Mouse (Mus musculus) liver, embryonic 13.5 days (tissue): Measurements from ENCODE around the gene Grik4. TPM values are rescaled to one million over a fixed set of nuclear protein-coding genes. Genes with fewer than 3 reads are reported as not detected.
A peak's percentile ranks its signal among the peaks of the same experiment; 100 is the strongest.
"Not testable (repeated sequence)": the region's sequence is repeated elsewhere in the genome, so short reads cannot be mapped to it uniquely, and the experiment has no call there.

ENCODE experiments used
- ATAC-seq: fragments of 200-750 bp; cut with Nextera tagmentation; 2 replicates; pipeline ENCODE4 v1.8.0; 2017; ENCODE audit warnings: low read depth, mild to moderate bottlenecking, moderate number of reproducible peaks, moderate library complexity
- DNase-seq: peaks from one replicate; pipeline ENCODE4 v3.0.0; 2022
- H3K27ac ChIP-seq: fragments of 300-500 bp; sonication (generic); 2 replicates; pipeline ENCODE4 v1.5.1; 2015; ENCODE audit warnings: moderate library complexity, mild to moderate bottlenecking, inconsistent platforms
- H3K27me3 ChIP-seq: fragments of 300-500 bp; sonication (generic); 2 replicates; pipeline ENCODE4 v1.6.1; 2015; ENCODE audit warnings: mild to moderate bottlenecking, inconsistent platforms
- H3K36me3 ChIP-seq: fragments of 300-500 bp; sonication (generic); 2 replicates; pipeline ENCODE4 v1.6.1; 2015; ENCODE audit warnings: mild to moderate bottlenecking, inconsistent platforms
- H3K4me1 ChIP-seq: fragments of 300-500 bp; sonication (generic); replicated peaks from 2 replicates; pipeline ENCODE4 v1.6.1; 2015; ENCODE audit warnings: inconsistent platforms
- H3K4me2 ChIP-seq: fragments of 300-500 bp; sonication (generic); 2 replicates; pipeline ENCODE4 v1.6.1; 2015; ENCODE audit warnings: inconsistent platforms, mild to moderate bottlenecking, moderate library complexity
- H3K4me3 ChIP-seq: fragments of 300-500 bp; sonication (generic); replicated peaks from 2 replicates; pipeline ENCODE4 v1.5.1; 2015; ENCODE audit warnings: mild to moderate bottlenecking, inconsistent platforms
- H3K9ac ChIP-seq: fragments of 300-500 bp; sonication (generic); 2 replicates; pipeline ENCODE4 v1.6.1; 2015; ENCODE audit warnings: mild to moderate bottlenecking, inconsistent platforms
- H3K9me3 ChIP-seq: fragments of 300-500 bp; sonication (generic); replicated peaks from 2 replicates; pipeline ENCODE4 v1.6.1; 2016; ENCODE audit warnings: inconsistent platforms
- whole genome bisulfite sequencing: fragments of 180-500 bp; shearing (Covaris S2); methylation state at CpG from one replicate; pipeline ENCODE4 v1.1.7; 2015; ENCODE audit not compliant: insufficient replicate concordance; 5-methylcytosine and 5-hydroxymethylcytosine counted together
- polyA plus RNA-seq: library from polyadenylated mRNA; unstranded; fragments of >200 nt; fragmentation: Nextera tagmentation; extraction: Ambion mirVana; gene quantifications from 2 replicates; pipeline ENCODE4 v1.2.1, GENCODE M21; 2015

Grik4 gene
- polyA plus RNA-seq, 1 experiment from 2014 or later = 1.1 TPM

DNA sequence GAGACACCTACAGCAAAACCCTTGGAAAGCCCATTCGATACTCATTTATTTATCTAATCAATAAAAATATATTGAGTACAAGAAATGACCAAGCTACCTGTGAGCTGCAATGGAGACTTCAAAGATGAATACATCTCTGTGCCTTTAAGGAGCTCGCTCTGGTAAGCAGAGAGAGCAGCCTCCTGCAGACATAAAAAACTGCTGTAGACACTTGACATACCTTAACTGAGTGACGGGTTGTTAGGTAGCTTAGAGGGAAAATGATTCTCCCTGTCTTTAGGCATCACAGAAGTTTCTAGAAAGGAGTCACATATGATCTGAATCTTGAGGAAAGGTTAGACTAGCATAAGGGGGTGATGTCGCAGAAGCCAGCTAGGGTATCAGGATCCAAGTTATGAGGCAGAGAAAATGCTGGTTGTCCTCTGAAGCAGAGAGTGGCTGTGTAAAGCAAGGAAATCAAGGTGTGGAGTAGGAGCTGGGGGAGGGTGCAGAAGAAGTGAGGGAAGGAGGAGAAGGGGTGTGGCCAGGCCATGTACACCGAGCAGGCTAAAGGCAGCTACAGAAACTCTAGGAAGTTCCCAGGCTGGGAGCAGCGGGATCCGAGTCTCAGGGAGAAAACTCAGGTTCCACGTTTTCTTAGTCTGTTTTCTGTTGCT, 160.9 kb downstream of the Grik4 start:
- no peak for ATAC-seq
- H3K9me3 ChIP-seq = no peaks in the 10 kb centered on the region
- no peak for DNase-seq
- 44% methylated on average over 8 of the region's 8 CpGs for WGBS
- H3K27ac ChIP-seq = no peak overlapping the region
- no peak overlapping the region for H3K9ac ChIP-seq
- H3K4me2 ChIP-seq = no peak overlapping the region
- no peaks in the 10 kb centered on the region for H3K27me3 ChIP-seq
- no peaks in the 10 kb centered on the region; the same call in 1 of the 2 replicates for H3K4me1 ChIP-seq
- H3K36me3 ChIP-seq = no peaks in the 10 kb centered on the region
- H3K4me3 ChIP-seq = no peak overlapping the region

DNA sequence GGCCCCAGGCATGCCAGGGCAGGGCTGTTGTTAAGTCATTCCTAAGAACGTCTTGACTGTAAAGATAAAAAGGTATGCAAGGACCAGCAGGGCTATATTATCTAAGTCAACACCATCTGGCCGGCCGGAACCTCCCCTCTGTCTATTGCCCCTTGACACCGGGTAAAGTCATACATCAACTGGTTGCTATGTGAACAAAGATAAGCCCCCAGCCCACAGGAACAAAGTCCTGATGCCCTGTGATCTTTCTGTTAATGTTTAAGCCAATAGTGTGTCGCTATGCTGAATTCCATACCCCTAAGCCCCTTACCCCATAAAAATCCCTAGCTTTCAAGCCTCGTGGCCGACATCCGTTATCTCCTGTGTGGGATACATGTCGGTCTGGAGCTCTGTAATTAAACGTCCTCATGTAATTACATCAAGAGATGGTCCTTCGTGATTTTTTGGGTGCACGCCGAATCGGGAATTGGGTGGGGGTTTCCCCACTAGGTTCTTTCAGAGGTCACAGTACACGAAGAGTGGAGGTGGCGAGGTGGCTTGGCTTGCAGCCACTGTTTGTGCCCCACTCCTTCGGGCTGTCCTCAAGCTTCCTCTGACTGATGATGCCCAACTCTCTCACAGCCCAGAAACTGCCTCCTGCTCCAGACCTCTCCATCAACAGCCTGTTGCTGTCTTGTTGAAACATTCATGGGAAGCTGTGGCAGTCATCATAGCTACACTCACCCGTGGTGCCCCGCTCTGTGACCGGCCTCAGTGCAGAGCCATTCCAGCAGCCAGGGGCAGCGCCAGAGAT, 165.6 kb downstream of the Grik4 start:
- H3K9me3 ChIP-seq, H3K4me2 ChIP-seq, H3K9ac ChIP-seq, H3K36me3 ChIP-seq, H3K4me3 ChIP-seq, DNase-seq, H3K27me3 ChIP-seq: not testable (repeated sequence)
- H3K27ac ChIP-seq = peak overlapping the region; percentile 44; the same call in 1 of the 2 replicates
- WGBS = 27% methylated on average over 21 of the region's 21 CpGs
- peak; percentile 69; the same call in 1 of the 2 replicates for ATAC-seq
- H3K4me1 ChIP-seq = peaks cover 11% of the 10 kb centered on the region

DNA sequence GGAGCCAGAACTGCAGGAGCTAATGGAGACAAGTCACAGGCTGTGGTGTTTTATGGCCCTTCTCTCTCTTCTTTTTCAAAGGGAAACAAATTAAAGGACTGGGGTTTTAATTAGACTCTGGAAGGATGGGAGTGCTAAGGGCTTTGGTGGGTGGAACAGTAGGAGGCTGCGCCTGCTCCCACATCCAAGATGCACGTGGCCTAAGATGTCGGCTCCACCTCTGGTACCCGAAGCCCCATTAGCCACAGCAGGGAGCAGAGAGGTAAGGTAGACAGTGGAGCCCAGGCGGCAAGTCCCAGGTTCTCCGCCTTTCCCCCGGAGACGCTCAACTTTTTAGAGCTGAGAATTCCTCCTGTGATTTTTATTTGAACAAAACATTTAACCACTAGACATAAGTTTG, 166.4 kb downstream of the Grik4 start:
- H3K4me3 ChIP-seq = no peak overlapping the region
- no peak overlapping the region for H3K4me2 ChIP-seq
- no peak overlapping the region for H3K9ac ChIP-seq
- no peaks in the 10 kb centered on the region for H3K9me3 ChIP-seq
- no peak for DNase-seq
- peak overlapping the region; percentile 45 for H3K27ac ChIP-seq
- no peak for ATAC-seq
- 0 out of 2 replicates have a peak, but pooled peaks cover 5% of the 10 kb centered on the region for H3K27me3 ChIP-seq
- 49% methylated on average over 8 of the region's 8 CpGs for WGBS
- peaks cover 11% of the 10 kb centered on the region for H3K4me1 ChIP-seq
- no peaks in the 10 kb centered on the region for H3K36me3 ChIP-seq

DNA sequence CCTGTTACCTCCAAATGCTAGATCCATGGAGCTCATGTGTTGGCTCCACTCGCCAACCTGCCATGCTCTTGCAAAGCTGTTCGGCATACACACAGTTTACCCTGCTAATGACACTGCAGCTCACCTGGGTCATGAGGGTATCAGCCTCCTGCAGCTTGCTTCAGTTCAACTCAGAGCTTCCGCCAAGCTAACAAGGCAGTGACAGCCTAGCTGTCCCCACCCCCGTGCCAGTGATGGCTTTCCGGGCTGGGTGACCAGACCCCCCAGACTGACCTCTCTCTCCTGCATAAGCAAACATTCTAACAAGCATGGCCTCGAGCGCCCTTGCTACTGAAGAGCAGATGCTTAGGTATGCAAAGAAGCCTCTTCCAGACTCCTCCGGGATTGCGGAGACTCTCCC, 167.5 kb downstream of the Grik4 start:
- H3K9me3 ChIP-seq = no peaks in the 10 kb centered on the region
- H3K4me1 ChIP-seq = peaks cover 11% of the 10 kb centered on the region
- no peak overlapping the region for H3K9ac ChIP-seq
- no peak for DNase-seq
- H3K4me2 ChIP-seq = peak overlapping the region; percentile 34
- H3K27me3 ChIP-seq = 0 out of 2 replicates have a peak, but pooled peaks cover 5% of the 10 kb centered on the region
- peak overlapping the region; percentile 61 for H3K27ac ChIP-seq
- 45% methylated on average over 9 of the region's 9 CpGs for WGBS
- ATAC-seq = peak; percentile 52; the same call in 1 of the 2 replicates
- no peaks in the 10 kb centered on the region for H3K36me3 ChIP-seq
- no peak overlapping the region for H3K4me3 ChIP-seq

DNA sequence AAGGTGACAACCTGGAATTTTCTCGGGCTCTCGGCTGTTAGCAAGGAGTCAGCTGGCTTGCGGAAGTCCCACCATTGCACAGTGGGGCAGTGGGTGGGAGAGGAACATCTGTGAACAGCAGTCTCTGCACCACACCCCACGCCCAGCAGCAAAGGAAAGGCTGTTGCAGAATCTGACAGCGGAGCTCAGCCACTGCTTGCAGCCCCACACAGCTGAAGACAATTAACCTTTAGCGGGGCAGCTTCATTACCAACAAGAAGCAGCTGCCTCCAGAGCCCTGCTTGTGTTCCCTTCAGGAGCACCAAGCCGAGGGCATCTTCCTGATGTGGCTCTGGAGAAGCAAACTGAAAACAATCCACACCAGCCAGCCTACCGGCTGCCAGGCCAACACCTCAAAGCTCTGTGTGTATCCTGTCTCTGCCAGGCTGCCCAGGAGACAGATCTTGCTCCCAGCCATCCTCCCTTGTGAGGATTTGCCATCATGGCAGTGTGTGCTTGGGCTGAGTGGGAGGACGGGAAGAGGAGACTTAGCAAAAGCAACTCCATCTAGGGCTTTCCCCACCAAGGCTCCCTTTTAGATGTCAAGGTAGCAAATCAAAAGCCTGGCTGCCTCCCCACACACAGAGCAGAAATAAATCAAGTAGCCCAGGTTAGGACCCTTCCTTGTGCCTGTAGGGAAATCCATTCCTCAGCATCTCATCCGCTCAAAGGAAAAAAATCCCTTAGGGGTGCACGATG, 179.3 kb downstream of the Grik4 start:
- Histone ChIP-seq H3K27me3 (no peaks in the 10 kb centered on the region), H3K4me3 (no peak overlapping the region), H3K9me3 (no peaks in the 10 kb centered on the region), H3K9ac (no peak overlapping the region), H3K4me1 (peaks cover 4% of the 10 kb centered on the region; the same call in 1 of the 2 replicates), H3K4me2 (no peak overlapping the region), H3K27ac (no peak overlapping the region), H3K36me3 (no peaks in the 10 kb centered on the region)
- ATAC-seq = no peak
- 51% methylated on average over 11 of the region's 11 CpGs for WGBS
- DNase-seq = no peak

DNA sequence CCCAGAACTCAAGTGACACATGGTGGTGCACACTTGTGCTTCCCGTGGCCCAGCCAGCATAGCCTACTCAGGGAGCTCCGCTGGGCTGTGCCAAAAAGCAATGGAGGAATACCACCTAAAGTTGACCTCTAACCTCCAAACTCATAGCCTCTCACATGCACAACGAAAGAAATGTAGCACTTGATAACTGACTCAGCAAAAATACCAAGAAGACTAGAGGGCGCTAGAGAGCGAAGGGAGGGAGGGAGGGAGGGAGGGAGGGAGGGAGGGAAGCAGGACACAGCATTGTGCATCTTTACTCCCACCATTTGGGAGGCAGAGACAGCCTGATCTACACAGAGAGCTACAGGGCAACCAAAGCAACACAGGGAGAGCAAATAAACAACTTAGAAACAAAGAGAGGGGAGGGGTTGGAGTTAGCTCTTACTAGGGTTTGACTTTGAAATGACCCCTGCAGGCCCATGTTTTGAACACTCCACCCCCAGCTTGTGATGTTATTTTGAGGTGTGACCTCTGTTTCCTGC, 185.5 kb downstream of the Grik4 start:
- 31% methylated on average over 5 of the region's 5 CpGs for WGBS
- Histone ChIP-seq H3K27ac (no peak overlapping the region), H3K4me3 (no peak overlapping the region), H3K9ac (no peak overlapping the region), H3K36me3 (no peaks in the 10 kb centered on the region), H3K9me3 (no peaks in the 10 kb centered on the region), H3K4me1 (peaks cover 5% of the 10 kb centered on the region; the same call in 1 of the 2 replicates), H3K27me3 (no peaks in the 10 kb centered on the region), H3K4me2 (no peak overlapping the region)
- ATAC-seq (0 out of 2 replicates have a peak, but pooled peaks have one; percentile 10), DNase-seq (no peak)

DNA sequence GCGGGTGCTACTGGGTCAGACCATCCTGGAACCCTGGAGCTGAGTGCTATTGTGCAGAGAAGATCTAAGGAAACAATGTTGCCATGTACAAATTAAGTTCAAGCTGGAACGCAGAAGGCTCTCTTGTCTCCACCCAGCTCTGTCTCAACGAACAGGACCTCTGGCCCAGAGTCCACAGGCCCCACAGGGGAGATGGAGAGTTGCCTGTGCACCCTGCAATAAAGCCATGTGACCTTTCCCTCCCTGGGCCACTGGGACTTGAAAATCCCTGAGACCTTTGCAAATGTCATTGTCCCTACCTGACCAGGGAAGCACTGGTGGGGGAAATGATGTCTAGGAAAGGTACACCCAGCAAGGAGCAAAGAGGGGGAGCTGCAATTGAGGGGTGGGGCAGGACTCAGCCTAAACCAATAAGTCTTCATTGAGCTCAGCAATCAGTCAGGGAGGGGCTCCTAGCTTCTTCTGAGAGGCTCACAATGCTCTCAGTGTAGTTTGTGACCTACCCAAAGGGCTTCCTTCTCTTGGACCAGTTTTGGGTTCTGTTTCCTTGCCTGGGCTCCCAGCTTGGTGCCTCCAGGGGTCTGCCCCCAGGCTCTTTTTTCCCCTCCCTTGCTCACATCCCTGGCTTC, 187.2 kb downstream of the Grik4 start:
- H3K36me3 ChIP-seq = no peaks in the 10 kb centered on the region
- no peaks in the 10 kb centered on the region for H3K9me3 ChIP-seq
- ATAC-seq = peak; percentile 31; the same call in 1 of the 2 replicates
- 55% methylated on average over 3 of the region's 3 CpGs for WGBS
- no peak overlapping the region for H3K27ac ChIP-seq
- H3K4me2 ChIP-seq = no peak overlapping the region
- H3K4me1 ChIP-seq = peaks cover 5% of the 10 kb centered on the region; the same call in 1 of the 2 replicates
- H3K27me3 ChIP-seq = no peaks in the 10 kb centered on the region
- no peak for DNase-seq
- H3K9ac ChIP-seq = no peak overlapping the region
- no peak overlapping the region for H3K4me3 ChIP-seq

DNA sequence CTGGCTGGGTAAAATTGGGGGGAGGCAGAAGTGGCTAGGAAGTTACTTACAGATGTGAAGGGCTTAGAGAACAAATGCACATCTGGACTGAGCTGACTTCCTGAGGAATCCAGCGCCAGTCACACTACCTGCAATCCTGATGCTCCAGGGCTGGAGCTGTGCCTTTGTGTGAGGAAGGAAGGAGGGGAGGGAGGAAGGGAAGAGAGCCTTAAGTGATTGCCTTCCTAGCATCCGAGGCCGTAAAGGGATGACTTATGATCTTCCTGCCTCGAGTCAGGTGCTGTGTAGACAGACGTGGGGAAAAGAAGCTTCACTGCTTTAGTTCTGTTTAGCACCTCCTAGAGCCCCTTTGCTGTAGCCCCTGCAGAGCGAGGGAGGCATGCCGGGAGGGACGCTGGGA, 189.6 kb downstream of the Grik4 start:
- 30% methylated on average over 8 of the region's 8 CpGs for WGBS

DNA sequence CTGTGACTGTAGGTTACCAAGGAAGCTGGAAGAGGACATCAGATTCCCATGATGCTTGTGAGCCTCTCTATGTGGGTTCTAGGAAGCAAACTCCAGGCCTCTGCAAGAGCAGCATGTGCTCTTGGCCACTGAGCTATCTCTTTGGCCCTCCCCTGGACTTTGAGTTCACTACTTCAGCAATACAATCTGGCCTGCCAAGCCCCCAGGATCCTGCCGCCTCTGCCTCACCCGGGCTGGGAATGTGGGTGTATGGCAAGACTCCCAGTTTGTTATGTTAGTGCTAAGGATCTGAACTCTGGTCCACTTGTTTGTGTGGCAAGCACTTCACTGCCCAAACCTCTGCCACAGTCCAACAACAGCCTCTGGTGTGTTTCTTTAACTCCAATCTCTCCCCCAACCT, 193.1 kb downstream of the Grik4 start:
- Histone ChIP-seq H3K4me3 (no peak overlapping the region), H3K9me3 (no peaks in the 10 kb centered on the region), H3K4me1 (peaks cover 4% of the 10 kb centered on the region; the same call in 1 of the 2 replicates), H3K4me2 (no peak overlapping the region), H3K36me3 (no peaks in the 10 kb centered on the region), H3K9ac (no peak overlapping the region), H3K27me3 (no peaks in the 10 kb centered on the region), H3K27ac (no peak overlapping the region)
- 59% methylated on average over 2 of the region's 2 CpGs for WGBS
- ATAC-seq = no peak
- no peak for DNase-seq

More for the DNA sequence above, 189.6 kb downstream of the Grik4 start:
- no peak overlapping the region for H3K4me3 ChIP-seq
- H3K4me2 ChIP-seq = no peak overlapping the region
- no peak overlapping the region for H3K27ac ChIP-seq
- ATAC-seq (no peak), DNase-seq (no peak)
- peaks cover 9% of the 10 kb centered on the region; the same call in 1 of the 2 replicates for H3K4me1 ChIP-seq
- no peaks in the 10 kb centered on the region for H3K9me3 ChIP-seq
- no peaks in the 10 kb centered on the region for H3K27me3 ChIP-seq
- no peak overlapping the region for H3K9ac ChIP-seq
- H3K36me3 ChIP-seq = no peaks in the 10 kb centered on the region

DNA sequence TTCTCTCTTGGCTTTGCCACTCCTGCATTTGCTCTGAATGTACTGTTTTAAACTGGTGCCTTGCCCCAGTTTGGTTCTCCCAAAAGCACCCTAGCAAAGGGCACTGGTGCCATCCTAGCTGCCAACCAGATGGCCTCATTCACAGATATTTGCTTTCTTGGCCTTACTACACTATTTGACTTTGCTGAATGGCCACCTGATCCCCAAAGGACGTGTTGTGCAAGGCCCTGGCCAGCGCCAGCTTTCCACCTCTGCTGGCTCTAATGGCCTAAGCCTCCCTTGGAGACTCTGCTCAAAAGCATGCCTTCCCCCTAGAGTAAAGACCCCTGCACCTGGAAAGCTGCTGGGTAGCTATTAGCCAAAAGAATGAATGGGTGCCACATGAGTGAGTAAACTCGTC, 194.1 kb downstream of the Grik4 start:
- Histone ChIP-seq H3K4me1 (peaks cover 4% of the 10 kb centered on the region; the same call in 1 of the 2 replicates), H3K36me3 (no peaks in the 10 kb centered on the region), H3K9ac (no peak overlapping the region), H3K4me3 (no peak overlapping the region), H3K27ac (no peak overlapping the region), H3K9me3 (no peaks in the 10 kb centered on the region), H3K4me2 (no peak overlapping the region), H3K27me3 (no peaks in the 10 kb centered on the region)
- DNase-seq (no peak), ATAC-seq (no peak)
- WGBS = 36% methylated on average over 3 of the region's 3 CpGs
